Mouse (Mus musculus): ENCODE measurements around the gene Btbd35f30. TPM values are rescaled to one million over a fixed set of nuclear protein-coding genes. Genes with fewer than 3 reads are reported as not detected.
"Not testable (repeated sequence)": the region's sequence is repeated elsewhere in the genome, so short reads cannot be mapped to it uniquely, and the experiment has no call there.

Btbd35f30 gene
- polyA plus RNA-seq (2012; fragmentation: generic; extraction: Trizol), result not detected

GRCm38 (mm10) chrX:32894325-32894724, at the start of gene Btbd35f30:
Gene Btbd35f30, plus strand, starts transcription at chrX:32894625.
- H3K4me2 ChIP-seq (ENCODE audit: low read depth); H3ac ChIP-seq (ENCODE audit: control insufficient read depth, insufficient read length); H3K36me3 ChIP-seq (ENCODE audit: control insufficient read depth, insufficient read depth); H3K27me3 ChIP-seq (ENCODE audit: control insufficient read depth, insufficient read depth, insufficient read length); H3K79me2 ChIP-seq (ENCODE audit: control insufficient read depth, insufficient read depth); H3K4me3 ChIP-seq: not testable (repeated sequence)

GRCm38 (mm10) chrX:32941468-32941867, 47.0 kb downstream of the Btbd35f30 start, which contains the start of gene Gm21789:
Gene Gm21789, plus strand, starts transcription at chrX:32941768.
- H3K4me3 ChIP-seq; H3K4me2 ChIP-seq (ENCODE audit: low read depth); H3ac ChIP-seq (ENCODE audit: control insufficient read depth, insufficient read length); H3K36me3 ChIP-seq (ENCODE audit: control insufficient read depth, insufficient read depth); H3K27me3 ChIP-seq (ENCODE audit: control insufficient read depth, insufficient read depth, insufficient read length); H3K79me2 ChIP-seq (ENCODE audit: control insufficient read depth, insufficient read depth): not testable (repeated sequence)

Other genes with a start within 250 kb of the Btbd35f30 start
- gene Gm5926, start 243.9 kb upstream of the Btbd35f30 start, polyA plus RNA-seq (2012; fragmentation: generic; extraction: Trizol), result not detected
- gene Btbd35f21, start 168.5 kb upstream of the Btbd35f30 start, polyA plus RNA-seq (2012; fragmentation: generic; extraction: Trizol), result not detected
- gene Gm21789, start 47.1 kb downstream of the Btbd35f30 start, polyA plus RNA-seq (2012; fragmentation: generic; extraction: Trizol), result not detected
- gene Btbd35f5, start 79.3 kb downstream of the Btbd35f30 start, polyA plus RNA-seq (2012; fragmentation: generic; extraction: Trizol), result not detected

All from myocyte (in vitro differentiated cells).